Mouse (Mus musculus) MN1 (cell line): ENCODE data around the gene Laptm4a.

Experiments used
- DNase-seq: peaks from one replicate; pipeline ENCODE4 v3.0.0-alpha.2; 2016; ENCODE audit warnings: low spot score

Laptm4a gene

GRCm38 (mm10) chr12:8954161-8954561 is 32.7 kb downstream of the Laptm4a start:
- no peak for DNase-seq

GRCm38 (mm10) chr12:8961607-8962316 is 40.3 kb downstream of the Laptm4a start:
- DNase-seq, result peak; percentile 90

- no peak for DNase-seq
Observed at GRCm38 (mm10) chr12:8969828-8970227, 48.4 kb downstream of the Laptm4a start.

GRCm38 (mm10) chr12:8973820-8974465 is 52.5 kb downstream of the Laptm4a start, which contains the start of gene Wdr35:
TSS of gene Wdr35 (plus strand) at chr12:8973892.
- peak; percentile 95 for DNase-seq

- no peak for DNase-seq
Observed at GRCm38 (mm10) chr12:8975076-8975475, 53.6 kb downstream of the Laptm4a start.
